Mouse (Mus musculus) myocyte (in vitro differentiated cells): ENCODE results near the gene Rnase2b.

Source experiments
- E2F4 ChIP-seq: IDR thresholded peaks from one replicate; pipeline ENCODE4 v1.6.1; 2011; ENCODE audit warnings: mild to moderate bottlenecking, control low read depth, moderate library complexity; ENCODE audit not compliant: insufficient read depth
- MAX ChIP-seq: IDR thresholded peaks from one replicate; pipeline ENCODE4 v1.6.1; 2011; ENCODE audit warnings: low read depth, mild to moderate bottlenecking, control low read depth
- POLR2A ChIP-seq: IDR thresholded peaks from one replicate; pipeline ENCODE4 v1.6.1; 2011; ENCODE audit warnings: low read depth, mild to moderate bottlenecking, control low read depth, moderate library complexity; ENCODE audit not compliant: insufficient read length
- TCF12 ChIP-seq: IDR thresholded peaks from one replicate; pipeline ENCODE4 v1.6.1; 2011; ENCODE audit warnings: mild to moderate bottlenecking, control low read depth; ENCODE audit not compliant: poor library complexity, insufficient read depth, severe bottlenecking
- USF1 ChIP-seq: IDR thresholded peaks from one replicate; pipeline ENCODE4 v1.6.1; 2011; ENCODE audit warnings: low read depth, mild to moderate bottlenecking, control low read depth, moderate library complexity

- no peak for TF ChIP-seq POLR2A
- no peak for TF ChIP-seq E2F4
- no peak for TF ChIP-seq MAX
- no peak for TF ChIP-seq TCF12
- no peak for TF ChIP-seq USF1
Observed at GRCm38 (mm10) chr14:51156056-51156735, 5.9 kb upstream of the Rnase2b start.
